Mouse (Mus musculus) MN1 (cell line): ENCODE measurements around the gene Gm49366.
"Not testable (repeated sequence)": the region's sequence is repeated elsewhere in the genome, so short reads cannot be mapped to it uniquely, and the experiment has no call there.

ENCODE experiments used
- DNase-seq: peaks from one replicate; pipeline ENCODE4 v3.0.0-alpha.2; 2016; ENCODE audit warnings: low spot score

Gm49366 gene

DNA sequence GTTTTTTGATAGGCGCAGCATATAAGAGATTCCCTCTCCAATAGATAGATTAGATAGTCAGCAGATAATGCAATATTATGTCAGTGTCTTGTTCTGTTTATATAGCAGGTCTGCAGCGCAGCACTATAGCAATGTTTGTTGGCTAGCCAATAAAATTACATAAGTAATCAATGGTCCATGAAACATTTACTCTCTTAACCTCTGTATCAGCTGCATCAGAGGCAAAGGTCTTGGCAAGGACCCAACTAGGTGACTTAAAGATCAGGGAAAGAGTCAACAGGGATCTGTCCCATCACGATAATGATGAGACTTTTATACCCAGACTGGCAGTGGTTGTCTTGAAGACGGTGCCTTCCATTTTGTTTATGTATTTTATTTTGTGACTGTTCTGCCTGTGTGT lies 5.9 kb upstream of the Gm49366 start:
- no peak for DNase-seq

DNA sequence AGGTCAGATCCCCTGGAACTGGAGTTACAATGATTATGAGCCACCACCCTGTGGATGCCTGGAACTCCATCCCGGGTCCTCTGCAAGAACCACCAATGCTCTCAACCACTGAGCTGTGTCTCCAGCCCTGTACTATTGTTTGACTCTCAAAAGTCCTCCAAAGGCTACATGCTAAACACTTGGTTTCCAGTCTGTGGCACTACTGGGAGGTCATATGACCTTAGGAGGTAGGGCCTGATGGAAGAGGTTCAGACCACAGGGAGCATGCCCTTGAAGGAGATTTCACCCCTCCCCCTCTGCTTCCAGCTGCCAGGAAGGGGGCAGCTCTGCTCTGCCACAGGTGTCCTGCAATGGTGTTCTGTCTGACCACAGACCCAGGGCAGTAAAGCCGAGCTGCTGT lies 5.4 kb upstream of the Gm49366 start:
- DNase-seq = not testable (repeated sequence)

DNA sequence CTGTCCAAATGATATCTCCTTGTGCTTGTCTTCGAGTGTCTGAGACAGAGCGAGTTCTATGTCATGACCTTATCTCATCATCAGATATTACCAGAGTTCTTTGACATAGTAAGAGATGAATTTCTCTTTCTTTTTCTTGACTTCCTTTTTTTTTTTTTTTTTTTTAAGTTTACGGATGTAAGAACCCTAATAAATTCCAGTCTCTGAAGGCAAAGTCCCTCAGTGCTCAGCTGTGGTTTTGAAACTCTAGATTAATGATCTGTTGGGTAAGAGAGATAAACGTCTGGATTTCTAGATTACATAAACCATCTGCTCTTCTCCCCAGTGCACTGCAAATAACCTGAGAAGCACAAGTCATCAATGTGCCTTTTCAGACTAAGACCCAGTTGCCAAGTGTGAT lies 4.6 kb upstream of the Gm49366 start:
- DNase-seq = no peak

DNA sequence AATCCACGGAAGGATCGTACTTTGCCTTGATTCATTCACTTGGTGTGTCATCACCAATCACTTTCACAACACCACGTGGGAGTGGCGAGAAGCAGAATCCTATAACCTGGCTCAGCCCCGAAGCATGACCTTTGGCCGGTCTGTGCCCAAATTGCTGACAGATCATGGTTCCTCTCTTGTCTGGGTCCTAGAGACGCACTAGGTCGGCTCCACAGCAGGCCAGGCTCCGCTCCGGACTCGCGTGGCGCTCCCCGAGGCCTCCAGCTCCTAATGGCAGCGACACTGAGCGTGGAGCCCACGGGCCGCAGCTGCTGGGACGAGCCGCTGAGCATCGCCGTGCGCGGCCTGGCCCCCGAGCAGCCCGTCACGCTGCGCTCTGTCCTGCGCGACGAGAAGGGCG lies 494 bp upstream of the Gm49366 start, which contains the start of gene Acot4:
TSS of gene Acot4 (plus strand) at position 139 of the 400 bp plus-strand sequence.
- DNase-seq = not testable (repeated sequence)

DNA sequence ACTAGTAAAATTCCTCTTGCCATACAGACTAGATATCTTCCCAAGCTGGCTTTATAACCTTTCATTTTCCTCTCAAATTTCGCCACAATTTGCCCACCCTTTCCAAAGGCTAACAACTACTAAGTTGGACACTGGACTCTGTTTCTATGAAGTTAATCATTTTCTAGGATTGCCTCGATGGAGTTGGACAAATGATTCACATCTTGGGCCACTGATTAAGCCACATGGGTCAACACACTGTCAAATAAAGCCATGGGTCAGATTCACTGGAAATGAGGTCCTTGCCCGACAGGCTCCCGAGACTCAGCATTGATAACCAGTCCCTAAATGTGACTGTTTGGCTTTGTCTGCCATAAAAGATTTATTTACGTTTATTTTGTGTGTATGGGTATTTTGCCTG lies 3.5 kb downstream of the Gm49366 start:
- DNase-seq = no peak

DNA sequence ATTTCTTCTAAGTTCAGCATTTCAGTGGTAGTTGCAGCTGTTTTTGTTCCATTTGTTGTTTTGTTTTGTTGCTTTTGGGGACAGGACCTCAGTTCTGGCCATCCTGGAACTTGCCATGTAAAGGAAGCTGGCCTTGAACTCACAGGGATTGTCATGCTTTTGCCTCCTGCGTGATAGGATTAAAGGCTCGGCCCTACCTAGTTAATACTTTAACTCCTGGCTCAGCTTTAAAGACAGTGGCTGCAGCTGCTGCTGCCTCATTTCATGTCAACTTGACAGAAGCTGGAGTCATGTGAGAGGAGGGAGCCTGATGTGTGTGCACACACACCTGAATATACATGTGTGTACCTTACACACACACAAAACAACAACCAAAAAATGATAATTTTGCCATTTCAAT lies 5.3 kb downstream of the Gm49366 start:
- no peak for DNase-seq

DNA sequence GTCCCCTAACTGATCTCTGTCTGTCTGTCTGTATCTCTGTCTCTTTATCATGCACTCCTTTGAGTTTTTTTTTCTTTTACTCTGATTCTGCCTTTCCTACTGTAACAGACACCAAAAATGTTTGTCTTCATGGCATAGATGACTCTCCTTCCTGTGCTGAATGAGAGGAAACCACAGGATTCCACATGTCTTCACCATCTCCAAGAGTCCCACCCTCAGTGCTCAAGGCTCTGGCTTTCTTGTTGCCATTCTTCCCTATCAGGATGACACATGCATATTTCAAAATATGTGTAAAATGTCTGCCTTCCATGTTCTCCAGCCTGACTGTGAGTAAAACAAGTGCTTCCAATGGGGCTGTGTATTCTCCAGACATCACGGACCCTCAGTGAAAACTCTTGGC lies 8.2 kb downstream of the Gm49366 start:
- no peak for DNase-seq

DNA sequence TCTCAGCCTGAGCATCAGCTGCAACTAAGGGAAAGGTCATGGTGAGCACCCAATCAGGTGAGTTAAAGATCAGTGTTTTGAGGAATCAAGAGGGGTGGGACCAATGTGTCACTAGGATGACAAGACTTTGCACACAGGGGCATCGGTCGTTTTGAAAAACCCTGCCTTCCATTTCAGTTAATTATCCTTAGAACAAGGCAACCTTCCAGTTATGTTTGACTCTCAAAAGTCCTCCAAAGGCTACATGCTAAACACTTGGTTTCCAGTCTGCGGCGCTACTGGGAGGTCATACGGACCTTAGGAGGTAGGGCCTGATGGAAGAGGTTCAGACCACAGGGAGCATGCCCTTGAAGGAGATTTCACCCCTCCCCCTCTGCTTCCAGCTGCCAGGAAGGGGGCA lies 12.0 kb downstream of the Gm49366 start:
- not testable (repeated sequence) for DNase-seq

DNA sequence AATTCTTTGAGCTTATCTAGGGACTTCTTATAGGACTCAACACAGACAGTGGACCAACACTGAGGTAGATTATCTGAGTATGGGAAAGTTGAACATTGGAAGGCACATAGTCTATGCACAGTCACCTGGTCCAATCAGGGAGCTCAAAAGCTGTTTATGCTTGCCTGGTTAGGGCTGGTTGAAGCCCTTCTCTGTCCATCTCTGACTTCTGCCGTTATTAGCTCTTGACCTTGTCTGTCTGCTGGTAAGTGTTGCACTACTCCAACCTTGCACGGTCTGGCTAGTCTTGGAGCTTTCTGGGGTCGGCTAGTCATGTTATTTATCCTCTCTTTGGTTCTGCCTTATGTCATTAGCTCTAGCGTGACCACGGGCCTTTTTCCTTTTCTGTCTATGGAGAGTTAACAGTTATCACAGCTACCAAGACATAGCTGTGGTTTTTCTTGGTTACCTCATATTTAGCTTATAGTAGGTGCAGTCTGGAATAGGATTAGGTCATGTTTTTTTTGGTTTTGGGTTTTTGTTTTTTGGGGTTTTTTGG lies 13.3 kb downstream of the Gm49366 start, which contains the start of gene Acot3:
TSS of gene Acot3 (plus strand) at position 208 of the 538 bp plus-strand sequence.
- no peak for DNase-seq

DNA sequence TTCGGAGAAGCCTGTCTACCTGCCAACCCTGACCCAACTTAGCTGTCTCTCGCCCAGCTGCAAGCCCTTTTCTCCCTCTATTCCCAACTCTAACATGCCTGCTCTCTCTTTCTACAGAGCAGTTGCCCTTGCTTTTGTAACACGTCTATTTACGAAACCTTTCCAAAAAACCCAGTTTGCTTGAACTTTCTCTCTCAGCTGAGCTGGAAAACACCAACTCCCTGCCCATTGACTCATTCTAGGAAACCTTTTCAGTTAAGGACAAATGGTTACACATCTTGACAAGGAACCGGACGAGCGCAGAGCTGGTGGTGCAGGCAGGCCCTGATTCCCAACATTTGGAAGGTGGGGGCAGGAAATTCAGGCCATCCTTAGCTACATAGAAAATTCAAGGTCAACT lies 13.9 kb downstream of the Gm49366 start:
- no peak for DNase-seq

DNA sequence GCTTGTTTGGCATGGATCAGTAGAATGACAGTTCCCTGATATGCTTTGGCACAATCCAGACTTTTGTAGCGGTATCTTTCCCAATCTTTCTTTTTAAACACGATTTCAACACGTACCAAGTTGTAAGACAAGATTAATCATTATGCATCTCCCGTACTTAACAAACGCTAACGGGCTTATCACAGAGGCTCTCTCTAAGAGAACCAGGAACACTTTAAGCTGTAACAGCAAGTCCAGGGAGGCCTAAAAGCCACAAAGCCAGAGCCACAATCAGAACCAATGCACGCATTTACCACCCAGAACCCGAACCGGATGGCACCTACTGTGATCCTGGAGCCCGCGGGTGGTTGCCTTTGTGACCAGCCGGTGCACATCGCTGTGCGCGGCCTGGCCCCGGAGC lies 14.4 kb downstream of the Gm49366 start:
- DNase-seq = no peak

DNA sequence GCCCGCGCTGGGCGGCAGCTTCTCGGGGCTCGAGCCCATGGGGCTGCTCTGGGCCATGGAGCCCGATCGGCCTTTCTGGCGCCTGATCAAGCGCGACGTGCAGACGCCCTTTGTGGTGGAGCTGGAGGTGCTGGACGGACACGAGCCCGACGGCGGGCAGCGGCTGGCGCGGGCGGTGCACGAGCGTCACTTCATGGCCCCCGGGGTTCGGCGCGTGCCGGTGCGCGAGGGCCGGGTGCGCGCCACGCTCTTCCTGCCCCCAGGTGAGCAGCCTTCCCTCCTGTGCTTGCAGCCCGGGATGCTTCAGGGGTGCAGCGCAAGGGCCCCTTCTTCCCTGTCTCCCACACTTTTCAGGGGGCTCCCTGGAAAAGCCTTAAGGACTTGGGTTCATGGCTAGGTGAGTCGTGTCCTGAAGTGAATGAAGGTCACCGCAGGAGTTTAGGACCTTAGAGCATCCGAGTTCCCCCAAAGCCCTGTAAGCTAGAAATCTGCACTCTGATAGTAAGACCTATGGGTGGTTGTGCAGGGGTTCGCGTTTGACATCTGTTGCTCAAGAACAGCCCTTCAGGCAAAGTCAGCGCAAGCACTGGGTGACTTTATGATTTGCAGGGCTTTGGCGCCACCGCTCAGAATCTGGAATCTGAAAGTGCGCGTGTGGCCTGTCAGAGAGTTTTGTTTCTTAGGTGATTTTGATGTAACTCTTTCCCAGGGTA lies 15.1 kb downstream of the Gm49366 start:
- no peak for DNase-seq

DNA sequence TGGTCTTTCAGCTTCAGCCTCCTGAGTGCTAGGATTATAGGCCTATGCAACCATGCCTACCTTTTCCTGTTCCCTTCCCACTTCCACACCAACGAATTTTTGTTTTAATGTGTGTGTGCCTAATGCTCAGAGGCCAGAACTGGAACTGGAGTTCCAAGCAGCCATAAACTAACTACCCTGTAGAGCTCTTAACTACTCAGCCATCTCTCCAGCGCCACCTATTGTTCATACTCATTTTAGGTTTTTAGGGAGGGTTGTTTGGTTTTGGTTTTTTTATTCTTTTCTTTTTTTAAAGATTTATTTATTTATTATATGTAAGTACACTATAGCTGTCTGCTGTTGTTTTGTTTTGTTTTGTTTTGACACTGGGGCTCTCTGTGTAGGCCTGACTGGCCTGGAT lies 22.2 kb downstream of the Gm49366 start:
- peak; percentile 57 for DNase-seq

DNA sequence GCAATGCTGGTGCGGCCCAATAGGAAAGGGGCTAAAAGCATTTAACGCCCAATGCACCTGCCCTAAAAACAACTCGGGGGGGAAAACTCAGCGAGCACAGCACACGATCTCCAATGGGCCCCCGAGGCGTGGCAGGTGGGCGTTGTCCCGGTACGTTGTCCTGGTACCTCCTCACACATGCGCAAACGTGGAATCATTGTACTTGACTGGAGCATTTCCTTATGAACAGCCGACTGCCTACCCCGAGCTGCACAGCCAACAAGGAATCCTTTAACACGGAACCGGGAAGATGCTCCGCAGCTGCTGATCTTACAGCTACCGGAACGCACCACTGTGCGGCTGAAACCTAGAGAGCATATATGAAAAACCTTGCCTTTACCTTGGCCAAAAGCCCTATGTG lies 23.6 kb downstream of the Gm49366 start:
- no peak for DNase-seq

DNA sequence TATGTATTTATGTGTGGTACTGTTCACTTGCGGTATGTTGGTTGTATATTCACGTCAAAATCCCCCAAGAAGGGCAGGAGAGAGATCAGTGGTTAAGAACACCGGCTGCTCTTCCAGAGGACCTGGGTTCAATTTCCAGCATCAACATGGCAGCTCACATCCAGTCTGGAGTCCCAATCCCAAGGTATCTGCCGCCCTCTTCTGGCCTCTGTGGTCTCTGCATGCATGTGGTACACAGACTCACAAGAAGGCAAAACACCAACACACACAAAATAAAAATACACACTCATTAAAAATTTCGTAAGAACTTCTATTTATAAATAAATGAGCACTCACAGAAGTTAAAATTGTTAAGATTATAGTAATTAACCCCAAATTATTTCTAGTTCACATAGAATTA lies 24.5 kb downstream of the Gm49366 start:
- DNase-seq = no peak

DNA sequence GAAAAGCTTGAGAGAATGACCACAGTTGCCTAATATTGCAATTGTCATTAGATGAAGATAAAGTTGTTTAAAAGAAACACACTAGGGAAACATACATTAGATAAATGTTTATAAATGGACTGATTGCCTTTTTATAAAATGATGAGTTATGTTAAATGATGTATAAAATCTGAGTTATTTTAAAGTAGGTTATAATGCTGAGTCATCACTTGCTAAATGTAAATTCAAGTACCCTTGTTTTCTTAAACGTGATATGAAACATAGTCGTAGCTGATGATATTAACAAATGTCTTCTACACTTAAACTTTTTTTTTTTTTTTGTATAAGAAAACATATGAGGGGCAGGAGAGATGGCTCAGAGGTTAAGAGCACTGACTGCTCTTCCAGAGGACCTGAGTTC lies 25.1 kb downstream of the Gm49366 start:
- no peak for DNase-seq

DNA sequence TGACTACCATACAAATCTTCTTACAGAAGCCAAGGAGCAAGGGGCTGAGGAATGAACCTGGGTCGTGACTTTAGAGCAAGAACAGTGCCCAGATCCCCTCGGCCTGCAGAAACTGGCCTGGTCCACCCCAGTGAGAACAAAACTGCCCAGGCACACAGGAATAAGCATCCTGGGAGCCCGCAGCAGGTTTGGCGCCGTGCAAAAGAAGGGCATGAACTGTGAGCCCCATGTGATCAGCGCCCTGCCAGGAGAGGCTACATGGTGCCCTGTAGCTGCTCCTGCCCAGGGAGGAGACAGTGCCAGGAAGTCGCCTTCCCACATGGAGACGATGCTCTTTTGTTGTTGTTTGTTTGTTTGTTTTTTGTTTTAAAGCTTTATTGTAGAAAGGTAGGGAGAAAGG lies 25.9 kb downstream of the Gm49366 start:
- no peak for DNase-seq

DNA sequence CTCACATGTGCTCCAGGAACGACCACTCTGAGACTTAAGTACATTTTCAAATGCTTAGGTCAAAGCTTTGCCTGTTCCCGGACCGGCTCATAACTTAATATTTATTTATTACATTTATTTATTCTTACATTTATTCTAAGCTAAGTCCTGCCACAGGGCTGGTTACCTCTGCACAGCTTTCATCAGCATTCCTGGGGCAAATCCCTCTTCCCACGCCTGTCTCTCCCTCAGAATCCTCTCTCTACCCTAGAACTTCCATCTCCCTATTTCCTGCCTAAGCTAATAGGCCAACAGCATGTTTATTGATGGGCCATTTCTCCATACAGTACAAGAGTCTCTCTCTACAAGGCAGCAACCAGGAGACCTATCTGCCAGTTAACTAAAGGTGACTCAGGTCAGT lies 29.0 kb downstream of the Gm49366 start:
- DNase-seq = no peak

DNA sequence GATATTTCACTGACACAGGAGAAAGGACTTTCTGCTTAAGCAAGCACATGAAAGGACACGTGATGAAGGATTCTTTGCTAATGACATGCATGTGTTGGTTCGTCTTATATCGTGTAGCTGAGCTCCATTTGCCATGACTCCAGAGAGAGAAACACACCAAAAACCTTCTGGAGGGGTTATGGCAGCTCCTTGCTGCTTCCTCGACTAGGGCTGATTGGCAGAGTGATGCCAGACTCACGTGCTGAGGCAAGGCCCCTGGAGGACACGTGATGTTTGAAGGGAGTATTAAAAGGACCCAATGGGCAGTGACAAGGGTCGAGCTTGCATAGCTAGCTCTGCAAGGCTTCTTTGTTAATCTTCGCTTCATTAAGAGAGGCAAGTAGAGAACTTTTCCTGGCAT lies 29.6 kb downstream of the Gm49366 start:
- no peak for DNase-seq

DNA sequence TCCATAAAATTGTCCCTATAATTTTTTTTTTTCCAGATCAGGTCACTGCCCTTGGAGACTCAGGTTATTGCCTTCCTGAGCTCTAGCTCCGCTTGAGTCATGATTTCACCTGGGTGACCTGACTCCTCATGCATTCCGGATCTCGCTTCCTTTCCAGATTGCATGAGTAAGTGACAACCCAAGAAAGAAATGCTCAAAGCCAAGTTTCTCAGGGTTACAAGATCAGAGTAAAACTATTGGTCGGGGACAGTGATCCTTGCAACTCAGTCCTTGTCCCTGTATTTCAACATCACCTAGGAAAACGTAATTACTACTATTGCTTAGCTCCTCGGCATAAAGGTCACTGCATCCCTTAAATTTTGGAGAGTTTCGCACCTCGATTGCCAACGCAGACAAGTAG lies 30.3 kb downstream of the Gm49366 start, which contains the start of gene Acot5:
TSS of gene Acot5 (plus strand) at position 340 of the 400 bp plus-strand sequence.
- no peak for DNase-seq

DNA sequence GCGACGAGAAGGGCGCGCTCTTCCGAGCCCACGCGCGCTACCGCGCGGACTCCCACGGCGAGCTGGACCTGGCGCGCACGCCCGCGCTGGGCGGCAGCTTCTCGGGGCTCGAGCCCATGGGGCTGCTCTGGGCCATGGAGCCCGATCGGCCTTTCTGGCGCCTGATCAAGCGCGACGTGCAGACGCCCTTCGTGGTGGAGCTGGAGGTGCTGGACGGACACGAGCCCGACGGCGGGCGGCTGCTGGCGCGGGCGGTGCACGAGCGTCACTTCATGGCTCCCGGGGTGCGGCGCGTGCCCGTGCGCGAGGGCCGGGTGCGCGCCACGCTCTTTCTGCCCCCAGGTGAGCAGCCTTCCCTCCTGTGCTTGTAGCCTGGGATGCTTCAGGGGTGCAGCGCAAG lies 30.8 kb downstream of the Gm49366 start:
- DNase-seq = not testable (repeated sequence)

DNA sequence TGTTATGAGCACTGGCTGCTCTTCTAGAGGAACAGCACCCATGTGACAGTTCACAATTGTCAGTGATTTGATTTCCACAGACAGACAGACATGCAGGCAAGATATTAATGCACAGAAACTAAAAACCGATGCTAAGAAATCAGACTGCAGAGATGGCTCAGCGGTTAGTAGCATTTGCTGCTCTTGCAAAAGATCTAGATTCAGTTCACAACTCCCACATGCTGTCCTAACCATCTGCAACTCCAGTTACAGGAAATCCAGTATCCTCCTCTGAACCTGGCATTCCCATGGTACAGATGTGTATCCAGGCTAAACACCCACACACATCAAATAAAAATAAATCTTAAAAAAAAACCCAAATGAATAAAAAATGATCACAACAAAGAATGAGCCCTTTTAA lies 33.0 kb downstream of the Gm49366 start:
- no peak for DNase-seq

DNA sequence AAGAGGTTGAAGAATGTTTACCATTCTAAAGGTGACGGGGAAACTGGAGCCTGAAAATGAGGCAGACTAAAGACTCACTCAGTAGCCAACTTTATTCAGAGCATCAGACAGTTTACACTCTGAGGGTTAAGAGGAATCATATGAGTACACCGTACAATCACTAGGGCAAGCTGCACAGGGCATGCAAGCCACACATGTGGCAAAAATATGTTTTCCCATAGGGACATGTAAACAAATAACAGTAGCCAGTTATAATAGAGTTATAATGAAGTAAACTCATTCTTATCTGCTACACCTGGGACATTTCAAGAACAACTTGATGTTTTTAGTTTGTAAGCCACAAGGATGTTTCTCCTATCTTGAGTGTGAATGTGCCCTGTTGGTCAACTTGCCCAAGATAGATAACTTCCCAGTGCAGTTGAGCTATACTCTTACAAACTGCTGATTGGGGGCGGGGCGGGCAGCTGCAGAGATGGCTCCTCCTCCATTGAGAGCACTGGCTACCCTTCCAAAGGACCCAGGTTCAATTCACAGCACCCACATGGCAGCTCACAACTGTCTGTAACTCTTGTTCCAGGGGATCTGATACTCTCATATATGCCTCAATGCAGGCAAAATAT lies 38.7 kb downstream of the Gm49366 start:
- no peak for DNase-seq

DNA sequence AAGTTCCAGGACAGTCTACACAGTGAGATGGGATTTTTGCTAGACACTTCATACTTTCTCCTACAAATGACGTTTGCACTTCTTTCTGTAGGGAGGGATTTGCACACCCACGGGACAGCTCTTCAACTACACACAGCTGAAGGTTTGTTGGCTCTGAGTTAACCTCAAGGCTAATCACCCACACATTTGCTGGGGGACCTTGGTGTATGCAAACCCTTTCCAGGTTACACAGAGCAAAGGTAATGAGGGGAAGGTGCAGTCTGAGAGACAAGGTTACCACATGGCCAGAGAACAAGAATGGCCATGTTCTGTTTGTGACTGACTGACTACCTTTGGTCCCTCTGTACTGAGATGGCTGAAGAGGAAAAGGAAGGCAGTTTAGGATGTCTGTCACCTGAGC lies 45.1 kb downstream of the Gm49366 start:
- DNase-seq = no peak
